Mouse (Mus musculus) CH12F3 (cell line): ENCODE data around the gene Gm3147.
"Not testable (repeated sequence)": the region's sequence is repeated elsewhere in the genome, so short reads cannot be mapped to it uniquely, and the experiment has no call there.

Experiments used
- in situ Hi-C: fragments of 300-500 bp; cut with MboI; formaldehyde crosslinking; loops from 2 replicates; pipeline ENCODE4 v1.14.3; 2020; ENCODE audit warnings: low sequenced_read_pairs

The Gm3147 gene

GRCm38 (mm10) chr5:94616242-94616641 is at the start of gene Gm3147:
Gm3147 (minus strand) TSS chr5:94616342.
- in situ Hi-C loops = not testable (repeated sequence)

GRCm38 (mm10) chr5:94648082-94648481 is 31.9 kb upstream of the Gm3147 start, which contains the start of gene Gm6205:
Gm6205 (plus strand) TSS chr5:94648382.
- in situ Hi-C loops = not testable (repeated sequence)

- in situ Hi-C loops = not testable (repeated sequence)
Observed at GRCm38 (mm10) chr5:94623679-94624078, 7.5 kb upstream of the Gm3147 start, which contains the start of gene Gm6509. Gm6509 (plus strand) TSS chr5:94623979.
